Mouse (Mus musculus) right cerebral cortex, postnatal 36 days (tissue): ENCODE measurements around the gene Zfp64.
"Not testable (repeated sequence)": the region's sequence is repeated elsewhere in the genome, so short reads cannot be mapped to it uniquely, and the experiment has no call there.

Source experiments
- DNase-seq, 2 experiments: peaks; one replicate each; pipeline ENCODE4 v3.0.0; 2022; ENCODE audit warnings: low spot score in 2 of 2, mixed read lengths in 1 of 2

The Zfp64 gene

GRCm38 (mm10) chr2:168895531-168895930, 59.9 kb downstream of the Zfp64 start:
- peak; percentile 15 to 28 for DNase-seq

- DNase-seq: no peak
These were observed 60.6 kb downstream of the Zfp64 start for GRCm38 (mm10) chr2:168894738-168895137.

GRCm38 (mm10) chr2:168892057-168892456, 63.3 kb downstream of the Zfp64 start:
- DNase-seq: no peak

- DNase-seq: no peak
These were observed 70.7 kb downstream of the Zfp64 start for GRCm38 (mm10) chr2:168884641-168885040.

- DNase-seq: no peak
These were observed 72.4 kb downstream of the Zfp64 start for GRCm38 (mm10) chr2:168882997-168883396.

GRCm38 (mm10) chr2:168881927-168882326, 73.5 kb downstream of the Zfp64 start:
- DNase-seq: no peak

- DNase-seq: no peak
These were observed 75.8 kb downstream of the Zfp64 start for GRCm38 (mm10) chr2:168879573-168879972.

- DNase-seq: no peak
These were observed 76.7 kb downstream of the Zfp64 start for GRCm38 (mm10) chr2:168878708-168879107.

- no peak for DNase-seq
These were observed 77.2 kb downstream of the Zfp64 start for GRCm38 (mm10) chr2:168878158-168878557.

GRCm38 (mm10) chr2:168876631-168877030, 78.8 kb downstream of the Zfp64 start:
- DNase-seq: no peak

GRCm38 (mm10) chr2:168874498-168874897, 80.9 kb downstream of the Zfp64 start:
- DNase-seq: peak in 1 of 2 experiments; percentile 36

GRCm38 (mm10) chr2:168871767-168872511, 83.4 kb downstream of the Zfp64 start:
- DNase-seq: no peak

GRCm38 (mm10) chr2:168870480-168870879, 84.9 kb downstream of the Zfp64 start:
- DNase-seq: no peak

GRCm38 (mm10) chr2:168866942-168867341, 88.4 kb downstream of the Zfp64 start:
- no peak for DNase-seq

- DNase-seq: no peak
These were observed 89.0 kb downstream of the Zfp64 start for GRCm38 (mm10) chr2:168866436-168866835.

GRCm38 (mm10) chr2:168864905-168865304, 90.5 kb downstream of the Zfp64 start:
- no peak for DNase-seq

GRCm38 (mm10) chr2:168862694-168863093, 92.7 kb downstream of the Zfp64 start:
- DNase-seq: no peak

- no peak for DNase-seq
These were observed 94.3 kb downstream of the Zfp64 start for GRCm38 (mm10) chr2:168860922-168861740.

GRCm38 (mm10) chr2:168860032-168860691, 95.2 kb downstream of the Zfp64 start:
- no peak for DNase-seq

- no peak for DNase-seq
These were observed 98.7 kb downstream of the Zfp64 start for GRCm38 (mm10) chr2:168856638-168857037.

- no peak for DNase-seq
These were observed 100.6 kb downstream of the Zfp64 start for GRCm38 (mm10) chr2:168854777-168855176.

- DNase-seq: not testable (repeated sequence)
These were observed 101.5 kb downstream of the Zfp64 start for GRCm38 (mm10) chr2:168853869-168854268.
